Mouse (Mus musculus) liver, embryonic 16.5 days (tissue): ENCODE results near the gene Angptl7. TPM values are rescaled to one million over a fixed set of nuclear protein-coding genes. Genes with fewer than 3 reads are reported as not detected.

Source experiments
- ATAC-seq: fragments of 200-750 bp; cut with Nextera tagmentation; 2 replicates; pipeline ENCODE4 v1.8.0; 2017; ENCODE audit warnings: low read depth, mild to moderate bottlenecking, moderate number of reproducible peaks, moderate library complexity
- H3K27ac ChIP-seq: fragments of 300-500 bp; sonication (generic); 2 replicates; pipeline ENCODE4 v1.5.1; 2014; ENCODE audit warnings: mild to moderate bottlenecking, low read length
- H3K27me3 ChIP-seq: fragments of 300-500 bp; sonication (generic); 2 replicates; pipeline ENCODE4 v1.6.1; 2014; ENCODE audit warnings: low read depth, low read length, mixed read lengths; ENCODE audit not compliant: control insufficient read depth, insufficient read depth
- H3K36me3 ChIP-seq: fragments of 300-500 bp; sonication (generic); 2 replicates; pipeline ENCODE4 v1.6.1; 2014; ENCODE audit warnings: mild to moderate bottlenecking; ENCODE audit not compliant: control insufficient read depth, insufficient read depth
- H3K4me1 ChIP-seq: fragments of 300-500 bp; sonication (generic); 2 replicates; pipeline ENCODE4 v1.6.1; 2014; ENCODE audit warnings: low read depth, low read length, mixed read lengths; ENCODE audit not compliant: control insufficient read depth
- H3K4me2 ChIP-seq: fragments of 300-500 bp; sonication (generic); 2 replicates; pipeline ENCODE4 v1.6.1; 2014; ENCODE audit warnings: low read depth, low read length, mixed read lengths
- H3K4me3 ChIP-seq: fragments of 300-500 bp; sonication (generic); 2 replicates; pipeline ENCODE4 v1.5.1; 2014; ENCODE audit warnings: low read depth, mild to moderate bottlenecking, low read length
- H3K9ac ChIP-seq: fragments of 300-500 bp; sonication (generic); 2 replicates; pipeline ENCODE4 v1.6.1; 2014; ENCODE audit warnings: low read depth, low read length
- H3K9me3 ChIP-seq: fragments of 300-500 bp; sonication (generic); replicated peaks from 2 replicates; pipeline ENCODE4 v1.6.1; 2016; ENCODE audit warnings: low read length; ENCODE audit not compliant: control insufficient read depth
- WGBS: fragments of 180-500 bp; shearing (Covaris S2); extraction: QIAGEN DNeasy Blood & Tissue Kit; methylation state at CpG from one replicate; pipeline ENCODE4 v1.1.7; 2014; ENCODE audit not compliant: insufficient replicate concordance; 5-methylcytosine and 5-hydroxymethylcytosine counted together
- polyA plus RNA-seq: library from polyadenylated mRNA; unstranded; fragments of >200 nt; fragmentation: Nextera tagmentation; extraction: Ambion mirVana; gene quantifications from 2 replicates; pipeline ENCODE4 v1.2.1, GENCODE M21; 2015

The Angptl7 gene
- polyA plus RNA-seq, 1 experiment from 2014 or later: 0.83 TPM

GRCm38 (mm10) chr4:148523538-148523937, 23.3 kb upstream of the Angptl7 start:
- H3K4me1 ChIP-seq: no peaks in the 10 kb centered on the region
- no peak for ATAC-seq
- no peak overlapping the region for H3K9ac ChIP-seq
- no peaks in the 10 kb centered on the region for H3K9me3 ChIP-seq
- H3K27ac ChIP-seq: no peak overlapping the region
- no peak overlapping the region for H3K4me3 ChIP-seq
- no peaks in the 10 kb centered on the region for H3K27me3 ChIP-seq
- H3K36me3 ChIP-seq: peaks cover 20% of the 10 kb centered on the region
- 74% methylated on average over 7 of the region's 7 CpGs for WGBS
- H3K4me2 ChIP-seq: no peak overlapping the region

GRCm38 (mm10) chr4:148518235-148518795, 18.1 kb upstream of the Angptl7 start:
- Histone ChIP-seq H3K9me3 (no peaks in the 10 kb centered on the region), H3K4me2 (no peak overlapping the region), H3K36me3 (peaks cover 23% of the 10 kb centered on the region), H3K4me3 (no peak overlapping the region), H3K27ac (no peak overlapping the region), H3K4me1 (no peaks in the 10 kb centered on the region), H3K27me3 (no peaks in the 10 kb centered on the region), H3K9ac (no peak overlapping the region)
- ATAC-seq: no peak
- 65% methylated on average over 5 of the region's 5 CpGs for WGBS

DNA sequence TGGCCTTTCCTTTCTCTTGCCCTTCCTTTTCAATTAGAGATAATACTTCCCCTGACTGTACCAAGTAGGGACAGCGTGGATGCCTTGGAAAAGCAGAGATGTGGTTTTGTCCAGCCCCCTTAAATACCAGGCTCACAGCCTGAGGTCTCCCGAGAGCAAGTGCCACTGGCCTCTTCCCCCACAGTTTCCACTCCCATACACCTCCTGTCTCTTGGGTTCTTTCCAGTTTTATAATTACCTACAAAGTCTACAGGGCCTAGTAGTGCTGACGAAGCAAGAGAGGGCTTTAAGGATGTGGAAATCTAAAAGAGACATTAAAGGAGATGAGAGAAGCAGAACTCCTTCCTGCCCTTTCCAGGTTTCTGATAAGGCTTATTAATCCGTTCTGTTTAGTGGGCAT, 17.5 kb upstream of the Angptl7 start:
- Histone ChIP-seq H3K4me3 (no peak overlapping the region), H3K27me3 (no peaks in the 10 kb centered on the region), H3K4me1 (no peaks in the 10 kb centered on the region), H3K4me2 (no peak overlapping the region), H3K36me3 (peaks cover 23% of the 10 kb centered on the region), H3K9me3 (no peaks in the 10 kb centered on the region), H3K27ac (no peak overlapping the region), H3K9ac (no peak overlapping the region)
- no peak for ATAC-seq
- WGBS: 55% methylated on average over 4 of the region's 4 CpGs

- Histone ChIP-seq H3K4me2 (no peak overlapping the region), H3K9me3 (no peaks in the 10 kb centered on the region), H3K27me3 (no peaks in the 10 kb centered on the region), H3K4me1 (no peaks in the 10 kb centered on the region), H3K9ac (no peak overlapping the region), H3K4me3 (no peak overlapping the region), H3K36me3 (peaks cover 15% of the 10 kb centered on the region), H3K27ac (no peak overlapping the region)
- ATAC-seq: no peak
- 78% methylated on average over 2 of the region's 2 CpGs for WGBS
These were observed 15.1 kb upstream of the Angptl7 start for GRCm38 (mm10) chr4:148515313-148515712.

DNA sequence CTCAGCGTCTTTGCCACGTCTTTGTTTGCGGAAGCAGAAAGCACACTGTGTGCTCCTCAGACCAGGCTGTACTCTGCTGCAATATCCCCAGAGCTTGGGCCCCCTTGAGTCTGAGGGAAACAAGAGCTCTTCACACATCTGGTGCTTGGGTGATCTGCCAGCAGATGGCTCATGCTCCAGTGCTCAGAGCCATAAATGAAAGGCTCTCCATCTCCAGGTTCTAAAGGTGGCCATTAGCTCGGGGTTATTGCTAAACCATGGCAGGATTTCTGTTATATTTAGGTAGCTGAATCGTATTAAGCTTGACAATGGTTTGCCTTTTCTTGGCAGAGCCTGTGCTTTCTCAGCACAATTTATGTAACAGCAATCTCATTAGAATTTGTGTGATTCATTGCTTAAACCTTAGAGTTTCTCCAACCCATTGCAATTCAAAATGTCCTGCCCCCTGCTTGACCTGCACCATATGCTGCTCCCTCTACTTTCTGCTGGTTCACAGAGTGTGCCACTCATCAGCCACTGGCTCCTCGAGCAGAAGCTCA, 12.8 kb upstream of the Angptl7 start:
- 70% methylated on average over 6 of the region's 6 CpGs for WGBS
- H3K36me3 ChIP-seq: peaks cover 14% of the 10 kb centered on the region

DNA sequence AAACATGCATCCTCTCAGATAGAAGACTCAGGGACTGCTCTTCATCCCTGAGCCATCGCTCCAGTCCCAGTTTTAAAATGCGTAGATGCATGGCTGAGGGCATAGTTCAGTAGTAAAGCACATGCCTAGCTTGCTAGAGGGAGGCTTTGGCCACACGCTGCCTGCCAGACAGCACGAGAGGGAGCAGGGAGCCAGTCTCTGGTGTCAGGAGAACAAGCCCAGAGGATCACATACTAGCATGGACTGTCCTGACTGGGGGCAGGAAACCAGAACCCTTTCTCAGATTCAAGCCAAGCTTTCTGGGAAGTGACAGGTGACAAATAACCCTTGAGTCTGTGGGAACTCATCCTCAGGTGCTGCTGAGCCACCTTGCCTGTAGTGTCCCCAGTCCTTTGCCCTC, 11.1 kb upstream of the Angptl7 start:
- H3K4me3 ChIP-seq: no peak overlapping the region
- H3K36me3 ChIP-seq: peaks cover 14% of the 10 kb centered on the region
- no peaks in the 10 kb centered on the region for H3K4me1 ChIP-seq
- no peaks in the 10 kb centered on the region for H3K9me3 ChIP-seq
- no peak overlapping the region for H3K27ac ChIP-seq
- H3K9ac ChIP-seq: no peak overlapping the region
- 87% methylated on average over 4 of the region's 4 CpGs for WGBS
- H3K27me3 ChIP-seq: no peaks in the 10 kb centered on the region
- ATAC-seq: no peak
- no peak overlapping the region for H3K4me2 ChIP-seq

More for the DNA sequence above, 12.8 kb upstream of the Angptl7 start:
- H3K9me3 ChIP-seq: no peaks in the 10 kb centered on the region
- no peak overlapping the region for H3K9ac ChIP-seq
- H3K4me1 ChIP-seq: no peaks in the 10 kb centered on the region
- no peaks in the 10 kb centered on the region for H3K27me3 ChIP-seq
- H3K4me3 ChIP-seq: no peak overlapping the region
- no peak overlapping the region for H3K27ac ChIP-seq
- no peak for ATAC-seq
- no peak overlapping the region for H3K4me2 ChIP-seq

DNA sequence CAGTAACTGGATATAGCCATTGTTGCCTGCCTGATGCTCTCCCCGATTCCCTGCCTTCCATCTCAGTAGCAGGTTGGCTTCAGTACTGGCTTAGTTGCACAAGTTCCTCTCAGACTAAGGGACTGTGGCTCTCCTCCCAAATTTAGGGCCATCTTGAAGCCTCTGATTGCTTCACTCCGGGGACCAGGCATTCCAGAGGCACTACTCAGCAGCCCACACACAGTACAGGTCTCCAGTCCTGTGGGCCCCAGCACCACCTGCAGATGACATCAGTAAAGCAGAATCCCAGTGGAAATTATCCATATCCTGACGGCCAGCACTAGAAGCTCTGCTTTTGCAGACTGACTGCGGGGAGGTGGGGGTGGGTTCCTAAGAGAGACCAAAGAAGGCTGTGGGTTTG, 10.4 kb upstream of the Angptl7 start:
- WGBS: 74% methylated on average over 4 of the region's 4 CpGs
- Histone ChIP-seq H3K4me3 (no peak overlapping the region), H3K27ac (no peak overlapping the region), H3K27me3 (no peaks in the 10 kb centered on the region), H3K4me2 (no peak overlapping the region), H3K4me1 (no peaks in the 10 kb centered on the region), H3K9me3 (no peaks in the 10 kb centered on the region), H3K36me3 (peaks cover 14% of the 10 kb centered on the region), H3K9ac (no peak overlapping the region)
- ATAC-seq: no peak

DNA sequence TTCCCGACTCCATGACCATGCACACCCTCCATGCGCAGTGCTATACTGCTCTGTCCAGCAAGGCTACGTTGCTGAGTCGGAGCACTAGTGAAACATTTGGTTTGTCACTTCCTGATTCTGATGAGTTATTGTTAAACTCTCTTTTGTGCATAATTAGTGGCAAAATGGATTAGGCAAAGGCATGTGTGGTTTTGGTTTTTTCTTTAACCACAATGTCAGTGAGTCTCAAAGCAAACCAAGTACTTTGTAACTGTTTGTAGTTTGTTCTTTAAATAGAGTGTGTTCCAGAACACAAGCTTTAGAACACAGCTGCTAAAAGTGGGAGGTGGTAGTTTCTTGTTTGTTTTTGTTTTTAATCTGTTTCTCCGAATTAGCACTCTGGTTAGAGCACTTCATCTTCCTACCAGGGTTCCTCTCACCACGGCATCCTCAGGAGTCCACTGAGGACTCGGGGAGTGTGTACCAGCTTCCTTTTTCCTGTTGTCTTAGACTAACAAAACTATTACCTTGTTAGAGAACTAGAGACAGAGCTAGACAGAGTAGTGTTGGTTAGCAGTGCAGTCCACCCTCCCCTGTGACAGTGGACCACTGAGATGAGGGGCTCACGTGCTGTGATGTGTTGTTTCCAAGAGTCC, 9.3 kb upstream of the Angptl7 start:
- Histone ChIP-seq H3K4me2 (no peak overlapping the region), H3K36me3 (peaks cover 6% of the 10 kb centered on the region), H3K4me3 (no peak overlapping the region), H3K4me1 (no peaks in the 10 kb centered on the region), H3K9ac (no peak overlapping the region), H3K9me3 (no peaks in the 10 kb centered on the region), H3K27ac (no peak overlapping the region), H3K27me3 (no peaks in the 10 kb centered on the region)
- 61% methylated on average over 8 of the region's 8 CpGs for WGBS
- no peak for ATAC-seq

DNA sequence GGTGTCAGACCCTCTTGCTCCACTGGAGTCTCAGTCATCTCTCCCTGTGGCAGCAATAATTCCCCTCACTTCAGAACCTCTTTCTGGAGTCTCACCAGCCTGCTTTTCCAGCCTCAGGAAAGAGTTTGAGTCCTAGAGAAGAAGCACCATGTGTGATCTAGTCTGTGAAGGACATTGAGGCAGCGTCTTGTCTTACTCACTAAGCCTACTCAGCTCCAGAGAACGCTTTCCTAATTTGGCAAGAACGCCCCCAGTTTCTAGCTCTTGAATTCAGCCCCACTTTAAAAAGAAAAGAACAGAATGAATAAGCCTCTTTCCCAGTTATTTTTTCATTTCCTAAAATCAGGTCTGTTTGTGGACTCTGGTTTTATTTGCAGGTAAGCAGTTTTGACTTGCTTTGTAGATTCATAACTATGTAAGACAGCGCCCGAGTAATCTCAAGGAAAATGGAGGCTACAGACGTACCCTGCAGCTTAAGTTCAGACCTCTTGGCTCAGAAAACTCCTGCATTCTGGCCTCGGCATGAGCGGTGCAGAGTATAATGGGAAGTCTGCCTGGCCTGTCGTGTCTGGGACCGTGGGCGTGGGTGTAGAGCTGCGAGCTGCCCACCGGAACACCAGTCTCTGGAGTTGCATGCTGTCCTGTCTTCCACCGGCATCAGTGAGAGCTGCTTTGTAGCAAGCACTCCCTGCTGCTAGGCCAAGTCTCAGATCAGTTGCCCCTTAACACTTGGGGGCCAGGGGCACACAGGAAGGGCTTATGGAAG, 8.0 kb upstream of the Angptl7 start:
- H3K9me3 ChIP-seq: no peaks in the 10 kb centered on the region
- H3K9ac ChIP-seq: no peak overlapping the region
- ATAC-seq: no peak
- H3K36me3 ChIP-seq: peaks cover 5% of the 10 kb centered on the region
- WGBS: 82% methylated on average over 14 of the region's 14 CpGs
- no peak overlapping the region for H3K4me3 ChIP-seq
- no peak overlapping the region for H3K27ac ChIP-seq
- no peak overlapping the region for H3K4me2 ChIP-seq
- H3K4me1 ChIP-seq: no peaks in the 10 kb centered on the region
- no peaks in the 10 kb centered on the region for H3K27me3 ChIP-seq
